Mouse (Mus musculus) myocyte (in vitro differentiated cells): ENCODE results near the gene Cldn22.

ENCODE experiments used
- CEBPB ChIP-seq: IDR thresholded peaks from 2 replicates; pipeline ENCODE4 v1.6.1; 2011; ENCODE audit warnings: mild to moderate bottlenecking, moderate library complexity; ENCODE audit not compliant: poor library complexity, insufficient read depth, severe bottlenecking
- E2F4 ChIP-seq: IDR thresholded peaks from one replicate; pipeline ENCODE4 v1.6.1; 2011; ENCODE audit warnings: mild to moderate bottlenecking, control low read depth, moderate library complexity; ENCODE audit not compliant: insufficient read depth
- MAX ChIP-seq: IDR thresholded peaks from one replicate; pipeline ENCODE4 v1.6.1; 2011; ENCODE audit warnings: low read depth, mild to moderate bottlenecking, control low read depth
- MYOD1 ChIP-seq, 3 experiments: IDR thresholded peaks; one replicate each; pipeline ENCODE4 v1.6.1; 2011; ENCODE audit warnings: control low read depth in 2 of 3, low read depth in 2 of 3, mild to moderate bottlenecking in 2 of 3, moderate library complexity in 1 of 3; ENCODE audit not compliant: insufficient read length in 2 of 3, control insufficient read depth in 1 of 3
- MYOG ChIP-seq, 3 experiments: IDR thresholded peaks; one replicate each; pipeline ENCODE4 v1.6.1; 2011; ENCODE audit warnings: control low read depth in 2 of 3, low read depth in 2 of 3, mild to moderate bottlenecking in 2 of 3; ENCODE audit not compliant: insufficient read length in 2 of 3, control insufficient read depth in 1 of 3, insufficient read depth in 1 of 3
- POLR2A ChIP-seq: IDR thresholded peaks from one replicate; pipeline ENCODE4 v1.6.1; 2011; ENCODE audit warnings: low read depth, mild to moderate bottlenecking, control low read depth, moderate library complexity; ENCODE audit not compliant: insufficient read length
- POLR2AphosphoS2 ChIP-seq: IDR thresholded peaks from one replicate; pipeline ENCODE4 v1.6.1; 2011; ENCODE audit warnings: low read depth, control low read depth; ENCODE audit not compliant: insufficient read length
- TCF12 ChIP-seq: IDR thresholded peaks from one replicate; pipeline ENCODE4 v1.6.1; 2011; ENCODE audit warnings: mild to moderate bottlenecking, control low read depth; ENCODE audit not compliant: poor library complexity, insufficient read depth, severe bottlenecking
- USF1 ChIP-seq: IDR thresholded peaks from one replicate; pipeline ENCODE4 v1.6.1; 2011; ENCODE audit warnings: low read depth, mild to moderate bottlenecking, control low read depth, moderate library complexity

DNA sequence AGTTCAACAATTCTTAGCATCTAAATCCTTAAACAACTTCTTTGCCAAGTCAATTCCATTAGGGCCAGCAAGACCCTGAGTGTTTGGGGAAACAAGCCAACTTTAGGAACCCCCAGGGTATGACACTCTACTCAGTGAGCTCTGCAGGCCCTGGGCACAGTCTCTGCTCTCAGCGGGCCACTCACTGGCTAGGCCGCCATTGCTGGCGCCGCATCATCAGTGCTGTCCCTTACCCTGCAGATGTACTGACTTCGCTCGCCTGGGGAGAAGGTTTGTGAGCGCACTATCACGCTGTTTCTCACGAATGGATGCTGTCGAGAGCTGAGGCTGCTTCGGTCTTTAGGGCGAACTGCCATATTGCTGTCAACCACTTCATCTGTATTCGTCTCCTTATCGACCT lies 22.9 kb downstream of the Cldn22 start:
- TF ChIP-seq E2F4 (no peak), TCF12 (no peak), USF1 (no peak), POLR2A (no peak), POLR2AphosphoS2 (no peak), MYOD1 (IDR thresholded peaks at IDR 0.05; ENCODE audit: control insufficient read depth in 1 of 3, insufficient read length in 2 of 3, low read depth in 2 of 3) (no peak), MAX (no peak), MYOG (IDR thresholded peaks at IDR 0.05; ENCODE audit: control insufficient read depth in 1 of 3, insufficient read depth in 1 of 3, insufficient read length in 2 of 3, low read depth in 2 of 3) (no peak), CEBPB (no peak)
